Mouse (Mus musculus) adrenal gland, postnatal 4 days (tissue): ENCODE data around the gene Ntsr2. TPM values are rescaled to one million over a fixed set of nuclear protein-coding genes. Genes with fewer than 3 reads are reported as not detected.
"Not testable (repeated sequence)": the region's sequence is repeated elsewhere in the genome, so short reads cannot be mapped to it uniquely, and the experiment has no call there.

Source experiments
- DNase-seq, 2 experiments: peaks; one replicate each; pipeline ENCODE4 v3.0.0; 2021 to 2022; ENCODE audit warnings: low spot score in 2 of 2, mixed read lengths in 2 of 2
- total RNA-seq, 2 experiments: library from RNA; stranded (reverse); gene quantifications; 2 replicates each; pipeline ENCODE4 v1.2.3; 2021

The Ntsr2 gene
- total RNA-seq, 2 experiments from 2014 or later, result 0.34 TPM; not detected in 1

DNA sequence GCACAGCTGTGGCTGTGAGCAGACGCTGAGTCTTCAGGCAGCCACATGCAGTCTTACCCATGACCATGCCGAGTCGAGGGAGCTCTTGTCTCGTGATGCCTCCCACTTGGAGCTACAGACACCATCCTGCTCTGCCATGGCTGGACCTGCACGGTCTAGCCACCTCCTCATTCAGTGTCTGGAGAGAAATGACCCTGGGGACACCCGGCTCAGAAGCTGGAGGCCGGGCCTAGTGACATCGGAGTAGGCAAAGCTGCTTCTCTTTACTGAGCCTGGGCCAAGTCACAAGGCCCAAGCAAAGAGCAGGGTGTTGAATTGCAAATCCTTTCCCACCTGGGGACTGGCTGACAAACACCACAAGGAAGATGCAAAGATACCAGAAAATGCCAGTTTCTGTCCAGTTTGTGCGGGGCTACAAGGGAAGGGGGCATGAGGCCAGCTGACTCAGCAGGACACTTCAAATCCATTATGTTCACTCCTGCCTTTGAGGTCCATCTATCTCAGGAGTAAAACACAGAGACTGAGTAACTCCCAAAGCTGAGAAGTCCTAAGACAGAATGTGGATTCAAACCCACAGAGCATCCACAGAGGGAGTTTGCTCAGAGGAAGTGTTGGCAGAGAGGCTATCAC lies 6.3 kb upstream of the Ntsr2 start:
- no peak for DNase-seq

DNA sequence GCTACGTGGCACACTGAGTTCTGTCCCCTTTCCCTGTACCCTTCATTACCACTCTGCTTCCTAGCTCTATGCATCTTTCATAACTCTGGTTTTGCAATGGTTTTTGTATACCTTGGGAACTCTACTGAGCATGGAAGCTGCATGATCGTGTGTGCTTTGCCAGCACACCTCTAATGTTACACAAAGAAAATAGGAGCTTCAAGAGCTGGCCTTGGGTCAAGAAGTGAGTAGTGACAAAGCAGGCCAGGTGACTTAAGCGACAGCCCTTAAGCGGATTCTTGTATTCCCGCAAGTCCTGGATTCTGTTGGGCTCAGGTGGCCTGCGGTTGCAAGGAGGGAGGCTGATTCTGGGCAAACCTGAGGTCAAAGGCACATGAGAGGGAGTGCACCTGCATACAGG lies 4.9 kb upstream of the Ntsr2 start:
- no peak for DNase-seq

DNA sequence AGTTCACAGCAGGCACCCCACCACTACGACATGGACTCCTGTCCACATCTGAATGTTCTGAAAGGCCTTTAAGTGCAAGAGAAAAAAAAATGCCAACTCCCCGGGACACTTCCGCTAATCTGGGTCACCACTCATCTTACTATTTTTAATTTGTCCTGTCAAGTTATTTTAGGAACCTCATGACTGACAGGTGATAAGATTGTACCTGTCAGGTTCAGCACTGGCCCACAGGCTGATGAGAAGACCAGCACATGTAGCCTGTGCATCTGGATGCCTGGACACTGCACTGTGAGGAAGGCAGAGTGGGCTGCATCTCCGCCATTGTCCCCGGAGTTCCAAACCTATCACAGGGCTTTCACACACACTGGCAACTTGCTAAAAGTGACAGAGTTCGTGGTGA lies 3.4 kb upstream of the Ntsr2 start:
- DNase-seq, result no peak

DNA sequence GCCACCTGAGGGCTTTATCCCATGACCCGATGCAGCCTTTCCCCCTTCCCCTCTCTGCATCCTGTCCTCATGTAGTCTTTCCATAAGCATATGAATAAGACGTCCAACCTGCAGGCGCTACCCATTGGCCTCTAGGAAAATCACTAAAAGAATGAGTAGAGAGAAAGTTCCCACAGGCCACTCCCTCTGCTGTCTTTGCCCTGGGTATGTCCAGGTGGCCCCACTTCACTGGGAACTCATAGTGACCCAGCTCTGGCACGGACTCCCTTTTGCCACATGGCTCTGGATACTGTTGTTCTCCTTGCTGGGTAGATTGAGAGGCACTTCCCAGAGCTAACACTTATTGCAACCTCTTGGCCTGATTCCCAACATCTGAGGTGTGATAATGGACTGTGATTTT lies 2.4 kb downstream of the Ntsr2 start:
- no peak for DNase-seq

DNA sequence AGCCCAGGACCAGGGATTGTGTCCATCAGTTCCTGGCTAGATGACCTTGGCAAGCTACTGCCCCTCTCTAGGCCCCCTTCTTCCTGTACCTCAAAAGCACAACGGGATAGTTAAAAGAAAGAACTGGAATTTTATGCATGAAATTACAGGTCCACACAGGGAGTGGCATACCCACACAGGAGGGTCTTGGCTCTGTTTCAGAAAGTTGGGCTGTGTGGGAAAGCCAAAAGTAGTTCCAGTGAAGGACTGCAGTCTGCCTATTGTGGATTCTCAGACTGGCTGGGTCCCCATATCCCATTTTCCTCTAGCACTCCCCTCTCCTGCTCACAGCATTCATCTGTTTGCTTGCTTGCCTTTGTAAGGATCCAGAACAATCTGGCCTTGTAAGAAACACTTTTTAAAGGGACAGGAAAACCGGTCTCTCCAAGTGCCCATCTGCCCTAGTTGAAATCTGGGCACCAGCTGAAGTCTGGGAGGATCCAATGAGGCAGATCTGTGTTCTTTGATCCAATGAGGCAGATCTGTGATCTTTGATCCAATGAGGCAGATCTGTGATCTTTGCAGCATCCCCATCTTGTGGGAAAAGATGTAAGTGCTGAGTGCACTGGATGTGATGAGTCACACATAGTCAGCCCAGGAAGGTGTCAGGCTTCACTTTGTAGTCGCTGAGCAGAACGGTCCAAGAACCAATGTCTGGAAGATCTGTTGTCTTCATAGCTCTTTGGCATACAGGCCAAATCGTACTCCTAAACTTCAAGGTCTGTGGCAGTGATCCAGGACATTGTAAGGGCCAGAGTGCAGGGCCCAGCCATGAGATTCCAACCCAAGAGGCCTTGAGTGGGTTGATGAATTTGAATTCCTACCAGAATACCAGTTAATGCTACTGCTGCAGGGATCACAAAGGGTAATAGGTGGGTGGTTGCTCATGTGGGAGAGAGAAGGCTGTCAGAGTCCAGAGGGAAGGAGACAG lies 4.0 kb downstream of the Ntsr2 start:
- no peak for DNase-seq

DNA sequence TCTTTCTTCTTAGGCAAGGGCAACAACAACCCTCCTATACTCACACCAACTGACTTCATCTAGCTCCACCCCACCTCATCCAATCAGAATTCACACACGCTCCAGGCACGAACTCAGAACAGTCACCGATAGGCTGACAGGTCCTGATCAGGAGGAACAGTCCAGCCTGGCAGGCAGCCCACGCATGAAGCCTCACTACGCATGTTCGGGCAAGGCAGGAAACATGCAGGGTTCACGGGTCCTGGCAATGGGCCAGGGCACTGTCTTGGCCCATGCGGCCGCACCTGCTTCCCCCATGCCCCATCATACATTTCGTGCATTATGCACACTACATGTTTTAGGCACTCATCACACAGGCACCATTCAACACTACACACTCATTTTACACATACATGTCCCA lies 8.3 kb downstream of the Ntsr2 start:
- DNase-seq, result no peak

DNA sequence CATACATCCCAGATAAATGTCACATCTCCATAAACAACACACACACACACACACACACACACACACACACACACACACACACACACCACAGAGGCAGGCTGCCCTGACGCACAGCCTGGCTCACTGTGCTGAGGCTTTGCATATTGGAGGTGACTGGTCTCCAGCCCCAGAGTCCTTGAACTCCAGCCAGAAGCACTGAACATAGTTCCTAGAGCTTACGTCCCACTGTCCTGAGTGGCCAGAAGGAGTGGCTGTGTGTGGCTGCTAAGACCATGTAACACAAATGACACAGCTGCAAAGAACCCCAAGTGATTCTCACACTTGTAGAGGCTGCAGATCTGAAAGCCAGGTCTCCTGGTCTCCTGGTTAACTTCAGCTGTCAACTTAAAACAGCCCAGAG lies 8.8 kb downstream of the Ntsr2 start:
- no peak for DNase-seq

DNA sequence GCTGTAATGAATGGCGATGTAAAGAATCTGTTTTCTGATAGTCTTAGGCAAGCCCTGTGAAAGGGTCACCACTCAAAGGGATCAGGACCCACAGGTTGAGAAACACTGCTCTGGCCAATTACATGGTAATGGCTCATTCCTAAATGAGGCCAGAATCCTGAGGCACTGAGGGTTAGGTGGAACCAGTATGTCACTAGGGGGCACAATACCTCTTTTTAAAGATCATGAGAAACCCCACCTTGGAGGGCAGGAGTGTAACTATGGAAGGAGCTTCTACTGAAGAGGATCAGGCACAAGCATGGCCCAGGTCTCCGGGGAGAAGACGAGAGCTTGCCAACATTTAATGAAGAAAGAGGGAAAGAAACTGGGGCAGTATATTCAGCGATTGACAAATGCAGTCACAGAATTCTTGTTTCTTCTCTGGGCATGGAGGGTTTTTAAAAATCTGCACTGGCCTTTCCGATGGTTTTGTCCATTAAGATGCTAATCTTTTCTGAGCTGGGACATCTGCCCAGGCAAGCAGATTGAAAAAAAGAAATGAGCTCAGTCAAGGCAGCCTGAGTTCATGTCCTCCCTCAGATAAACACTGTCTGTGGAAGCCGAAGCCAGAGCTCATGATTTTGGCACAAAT lies 9.9 kb downstream of the Ntsr2 start:
- DNase-seq, result no peak

DNA sequence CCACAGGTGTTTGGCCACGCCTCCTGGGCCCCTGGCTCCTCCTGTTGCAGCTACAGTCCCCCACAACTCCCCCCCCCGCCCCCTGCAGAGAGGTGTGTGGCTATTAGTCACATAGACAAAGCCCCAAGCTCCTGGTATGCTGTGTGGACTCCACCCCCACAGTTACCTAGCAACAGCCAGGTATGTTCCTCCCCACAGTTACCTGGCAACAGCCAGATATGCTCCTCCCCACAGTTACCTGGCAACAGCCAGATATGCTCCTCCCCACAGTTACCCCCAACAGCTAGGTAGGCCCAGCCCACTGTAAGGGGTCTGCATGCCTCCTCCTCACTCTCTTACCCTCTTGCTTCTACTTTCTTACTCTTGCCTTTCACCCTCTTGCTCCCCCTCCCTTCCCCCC lies 11.8 kb downstream of the Ntsr2 start:
- no peak for DNase-seq

DNA sequence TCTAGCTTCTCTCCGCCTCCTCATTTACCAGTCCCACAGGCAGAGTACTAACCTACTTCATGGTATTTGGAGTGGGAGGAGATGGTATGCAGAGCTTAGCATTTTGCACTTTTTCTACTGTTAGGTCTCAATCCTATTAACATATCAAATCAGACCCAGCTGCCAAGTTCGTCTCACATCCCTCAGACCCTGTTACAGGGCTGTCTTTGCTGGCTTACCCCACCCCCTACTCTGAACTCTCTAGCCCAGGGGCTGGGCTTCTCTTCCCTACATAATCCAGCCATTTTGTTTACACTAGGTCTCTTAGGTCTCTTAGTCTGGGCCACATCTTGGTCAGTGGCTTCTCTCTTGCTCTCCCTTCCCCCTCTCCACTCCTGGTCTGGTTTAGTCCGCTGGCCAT lies 16.0 kb downstream of the Ntsr2 start:
- no peak for DNase-seq

DNA sequence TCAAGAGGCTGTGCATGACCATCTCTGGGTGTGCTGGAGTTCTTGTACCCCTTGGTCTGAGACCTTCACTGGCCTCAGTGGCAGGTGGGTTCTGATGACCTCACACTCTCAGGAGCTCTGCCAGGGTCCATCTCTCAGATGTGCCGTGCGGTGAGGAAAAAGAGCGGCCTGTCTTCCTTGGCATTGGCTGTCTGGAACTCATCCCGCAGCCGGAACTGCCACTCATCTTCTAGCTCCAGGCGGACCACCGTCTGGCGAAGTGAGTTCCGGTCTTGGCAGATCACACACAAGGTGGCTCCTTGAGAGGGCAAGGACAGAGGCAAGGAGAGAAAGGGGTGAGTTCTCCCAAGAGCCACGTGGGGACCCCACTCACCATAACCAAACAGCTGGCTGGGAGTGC lies 19.1 kb downstream of the Ntsr2 start:
- no peak for DNase-seq

DNA sequence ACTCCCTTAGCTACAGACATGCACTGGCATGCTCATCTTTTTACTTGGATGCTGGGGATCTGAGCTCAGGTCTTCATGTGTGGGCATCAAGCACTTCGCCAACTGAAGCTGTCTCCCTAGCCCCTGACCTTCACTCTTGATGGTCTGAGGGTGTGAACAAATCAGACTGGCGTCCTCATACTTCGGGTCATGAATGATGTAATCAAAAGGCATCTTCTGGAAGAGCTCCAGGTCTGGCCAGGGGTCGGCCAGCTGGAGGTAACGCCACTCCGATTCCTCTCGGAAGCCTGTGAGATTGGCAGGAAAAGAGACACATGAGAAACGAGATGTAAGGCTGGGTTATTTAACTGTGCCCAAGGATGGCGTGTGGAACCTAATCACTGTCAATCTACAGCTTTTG lies 37.4 kb downstream of the Ntsr2 start:
- no peak for DNase-seq

DNA sequence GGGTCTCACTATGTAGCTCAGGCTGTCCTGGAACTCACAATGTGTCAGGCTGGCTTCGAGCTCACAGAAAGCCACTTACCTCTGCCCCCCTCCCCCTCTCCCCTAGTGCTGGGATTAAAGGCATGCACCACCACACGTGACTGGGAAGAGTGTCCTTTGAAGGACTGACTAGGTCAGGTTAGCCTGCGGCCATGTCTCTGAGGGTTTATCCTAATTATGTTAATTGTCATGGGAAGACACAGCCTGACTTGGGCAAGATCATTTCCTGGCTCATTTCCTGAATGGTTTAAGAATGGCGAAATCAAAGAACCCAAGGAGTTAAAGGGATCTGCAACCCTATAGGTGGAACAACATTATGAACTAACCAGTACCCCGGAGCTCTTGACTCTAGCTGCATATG lies 41.6 kb downstream of the Ntsr2 start:
- no peak for DNase-seq

DNA sequence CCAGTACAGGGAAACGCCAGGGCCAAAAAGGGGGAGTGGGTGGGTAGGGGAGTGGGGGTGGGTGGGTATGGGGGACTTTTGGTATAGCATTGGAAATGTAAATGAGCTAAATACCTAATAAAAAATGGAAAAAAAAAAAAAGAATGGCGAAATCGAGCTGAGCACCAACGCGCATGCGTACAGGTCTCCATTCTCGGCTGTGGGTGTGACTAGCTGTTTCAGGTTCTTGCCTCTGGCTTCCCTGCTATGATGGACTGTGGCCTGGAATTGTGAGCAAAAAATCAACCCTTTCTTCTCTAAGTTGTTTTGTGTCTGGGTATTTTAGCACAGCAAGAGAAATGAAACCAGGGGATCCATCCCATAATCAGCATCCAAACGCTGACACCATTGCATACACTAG lies 42.1 kb downstream of the Ntsr2 start:
- not testable (repeated sequence) for DNase-seq

DNA sequence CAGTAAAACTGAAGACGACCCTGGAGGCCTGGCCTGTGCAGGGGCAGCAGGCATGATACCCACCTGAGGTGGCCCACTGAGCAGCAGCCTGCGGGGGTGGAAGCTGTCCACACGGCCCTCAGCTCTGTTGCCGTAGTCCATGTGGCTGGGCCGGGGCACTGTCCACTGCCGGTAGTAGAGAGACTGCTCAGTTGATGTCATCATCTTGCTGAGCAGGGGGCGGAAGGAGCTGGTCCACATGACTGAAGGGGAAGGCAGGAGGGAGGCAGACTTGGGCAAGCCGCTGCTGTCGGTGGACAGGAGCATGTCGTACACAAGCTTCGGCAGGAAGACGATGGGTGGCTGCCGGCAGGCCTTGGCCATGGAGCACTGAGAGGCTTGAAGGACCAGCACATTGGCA lies 43.0 kb downstream of the Ntsr2 start:
- DNase-seq, result no peak

DNA sequence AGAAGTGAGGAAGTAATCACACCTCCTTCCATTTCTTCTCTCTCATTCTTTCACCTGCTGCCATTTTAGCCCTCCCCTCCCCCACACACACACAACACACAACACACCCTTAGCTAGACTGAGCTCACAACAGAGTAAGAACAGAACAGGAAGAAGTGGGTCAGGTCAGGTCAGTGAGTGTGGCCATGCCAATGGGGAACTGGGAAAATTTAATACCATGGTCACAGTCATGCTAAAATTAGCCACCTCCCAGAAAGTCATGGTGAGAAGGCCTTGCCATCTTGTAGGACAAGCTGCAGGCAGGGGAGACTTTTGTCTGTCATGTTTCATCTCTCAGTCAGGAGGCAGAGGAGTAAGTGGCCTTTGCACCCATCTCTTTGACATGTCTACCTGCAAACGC lies 45.5 kb downstream of the Ntsr2 start:
- no peak for DNase-seq

Other genes with a start within 250 kb of the Ntsr2 start
- 10 to 100 TPM; 21.6 to 23.4 TPM for gene Lpin1, start 42.4 kb upstream of the Ntsr2 start, total RNA-seq
- gene Greb1, start 147.5 kb downstream of the Ntsr2 start, total RNA-seq, result 10 to 100 TPM; 62.1 to 69.5 TPM
- 10 to 100 TPM; 37.2 to 41.4 TPM for gene E2f6, start 157.6 kb downstream of the Ntsr2 start, total RNA-seq
- 10 to 100 TPM; 73.9 to 79.7 TPM for gene Rock2, start 241.5 kb downstream of the Ntsr2 start, total RNA-seq